Comparison of ENCODE assay signal across 10 mouse cellular contexts in genomic region chr12:76190940-76191339, GRCm38 (mm10). TPM values are rescaled to one million over a fixed set of nuclear protein-coding genes. Genes with fewer than 3 reads are reported as not detected.
DNase-seq lines count a peak whose midpoint lies in the region; ATAC-seq and TF ChIP-seq lines count a peak whose summit lies in the region.
"Had no signal": no experiment of that assay in that cellular context is flagged by ENCODE, and none has a peak within 500 bp of the region (broad histone marks: within the 10 kb centered on the region; RNA-seq: fewer than 3 reads in every experiment).

No protein-coding gene starts in this region.

- H3K9me3 ChIP-seq in embryonic facial prominence, embryonic 11.5 days (replicated peaks; ENCODE audit: control insufficient read depth, low read length): no peaks in the 10 kb centered on the region

- TF ChIP-seq POLR2A in kidney, adult 2 months (IDR thresholded peaks at IDR 0.05; ENCODE audit: low read depth, low read length): no peak

- no peak overlapping the region for H3K4me3 ChIP-seq in embryonic facial prominence, embryonic 11.5 days (ENCODE audit: low read depth, low read length)
- H3K4me3 ChIP-seq in kidney, adult 2 months (ENCODE audit: insufficient read depth, low read depth, low read length): no peak overlapping the region

- no peak overlapping the region for H3K9ac ChIP-seq in embryonic facial prominence, embryonic 11.5 days (replicated peaks; ENCODE audit: low read length)

- TF ChIP-seq CTCF in kidney, adult 2 months (conservative IDR thresholded peaks at IDR 0.05; ENCODE audit: insufficient read depth, insufficient read length, low read depth, low read length): peak; percentile 46

- no peaks in the 10 kb centered on the region for H3K4me1 ChIP-seq in embryonic facial prominence, embryonic 11.5 days (ENCODE audit: control insufficient read depth, insufficient read depth, low read length)
- H3K4me1 ChIP-seq in kidney, adult 2 months (ENCODE audit: control insufficient read depth, insufficient read depth, low read length): no peaks in the 10 kb centered on the region

- no peak overlapping the region for H3K4me2 ChIP-seq in embryonic facial prominence, embryonic 11.5 days (ENCODE audit: low read depth, low read length)

- no peak for ATAC-seq in embryonic facial prominence, embryonic 11.5 days (replicated peaks; ENCODE audit: insufficient number of reproducible peaks, low FRiP score, low TSS enrichment, low read depth)
- peak; percentile 72 for ATAC-seq in megakaryocyte-erythroid progenitor cell, adult 5-6 weeks (replicated peaks; ENCODE audit: low FRiP score, low TSS enrichment, poor library complexity, severe bottlenecking)

- 53% methylated on average over 11 of the region's 11 CpGs for WGBS in embryonic facial prominence, embryonic 11.5 days
- 47% methylated on average over 11 of the region's 11 CpGs for WGBS in kidney, adult 2 months

- H3K27me3 ChIP-seq in embryonic facial prominence, embryonic 11.5 days (ENCODE audit: control insufficient read depth, insufficient read depth, low read length): no peaks in the 10 kb centered on the region
- H3K27me3 ChIP-seq in kidney, adult 2 months (replicated peaks; ENCODE audit: control insufficient read depth, insufficient read depth, low read length): no peaks in the 10 kb centered on the region

- no peaks in the 10 kb centered on the region for H3K36me3 ChIP-seq in embryonic facial prominence, embryonic 11.5 days (replicated peaks; ENCODE audit: control insufficient read depth, insufficient read depth, low read depth, low read length)
- no peaks in the 10 kb centered on the region for H3K36me3 ChIP-seq in kidney, adult 2 months (ENCODE audit: control insufficient read depth, insufficient read depth, low read length)

- no peak overlapping the region for H3K27ac ChIP-seq in embryonic facial prominence, embryonic 11.5 days (replicated peaks; ENCODE audit: low read depth, low read length)
- H3K27ac ChIP-seq in kidney, adult 2 months (ENCODE audit: insufficient read depth, low read depth, low read length): no peak overlapping the region

- peak; percentile 17 for DNase-seq in adrenal gland, adult 2 months
- DNase-seq in adrenal gland, adult 18-20 months (ENCODE audit: low spot score in 2 of 2): no peak
- DNase-seq in right cerebral cortex, adult 2 months (ENCODE audit: low spot score in 2 of 2): peak; percentile 18 to 19
- no peak for DNase-seq in right cerebral cortex, postnatal 4 days
- peak; percentile 87 for DNase-seq in embryonic facial prominence, embryonic 11.5 days (ENCODE audit: low spot score)
- peak; percentile 71 for DNase-seq in kidney, adult 2 months
- no peak for DNase-seq in ovary, postnatal 36 days (ENCODE audit: low spot score)

RNA-seq across cellular contexts. Expression of gene Esr2, which starts 13.9 kb away (rescaled TPM):
- not detected for total RNA-seq in adrenal gland, adult 2 months (2021)
- polyA plus RNA-seq in adrenal gland, adult 2 months (2012; rRNA removed): not detected in 2 replicates
- under 1 TPM in 1 of 2 experiments, not detected in 1; 0.20 TPM for total RNA-seq in adrenal gland, adult 18-20 months (2021)
- 0.47 and 0.62 TPM in 2 replicates for polyA plus RNA-seq in embryonic facial prominence, embryonic 11.5 days (2014; fragmentation: Nextera tagmentation; extraction: Ambion mirVana)
- 0.17 and 0.31 TPM in 2 replicates for polyA plus RNA-seq in kidney, adult 2 months (2012; rRNA removed)
- total RNA-seq in megakaryocyte-erythroid progenitor cell, adult 5-6 weeks (2014; fragmentation: Nextera tagmentation): not detected in 2 replicates
- not detected in 2 replicates for total RNA-seq in megakaryocyte-erythroid progenitor cell, adult 5-6 weeks (2017)

RNA-seq across cellular contexts. Expression of gene Tex21, which starts 55.6 kb away (rescaled TPM):
- not detected for total RNA-seq in adrenal gland, adult 2 months (2021)
- not detected in 2 replicates for polyA plus RNA-seq in adrenal gland, adult 2 months (2012; rRNA removed)
- not detected for total RNA-seq in adrenal gland, adult 18-20 months (2021)
- not detected in 2 replicates for polyA plus RNA-seq in embryonic facial prominence, embryonic 11.5 days (2014; fragmentation: Nextera tagmentation; extraction: Ambion mirVana)
- polyA plus RNA-seq in kidney, adult 2 months (2012; rRNA removed): 0.11 TPM in 1 of 2 replicates, not detected in the other
- 2.0 TPM in 1 of 2 replicates, not detected in the other for total RNA-seq in megakaryocyte-erythroid progenitor cell, adult 5-6 weeks (2014; fragmentation: Nextera tagmentation)
- total RNA-seq in megakaryocyte-erythroid progenitor cell, adult 5-6 weeks (2017): 1.9 and 2.9 TPM in 2 replicates
- polyA plus RNA-seq: C2C12; neural tube, embryonic 11.5 days had no signal

Comparison
In these comparisons a context has a peak if more than half of its experiments do, and no peak if none do; other contexts are left out.
1. DNase-seq: peak in adrenal gland, adult 2 months (single experiment), right cerebral cortex, adult 2 months (2 of 2), embryonic facial prominence, embryonic 11.5 days (single experiment) and kidney, adult 2 months (single experiment); none in adrenal gland, adult 18-20 months (0 of 2), right cerebral cortex, postnatal 4 days (single experiment) and ovary, postnatal 36 days (single experiment).